Mouse (Mus musculus) heart, adult 18-20 months (tissue): ENCODE results near the gene Ankfy1. TPM values are rescaled to one million over a fixed set of nuclear protein-coding genes. Genes with fewer than 3 reads are reported as not detected.
"Not testable (repeated sequence)": the region's sequence is repeated elsewhere in the genome, so short reads cannot be mapped to it uniquely, and the experiment has no call there.

Source experiments
- DNase-seq, 2 experiments: peaks; one replicate each; pipeline ENCODE4 v3.0.0; 2021 to 2022; ENCODE audit warnings: mixed read lengths in 1 of 2
- total RNA-seq, 2 experiments: library from RNA; stranded (reverse); gene quantifications; 2 replicates each; pipeline ENCODE4 v1.2.3; 2021

Ankfy1 gene
- total RNA-seq, 2 experiments from 2014 or later: 15.3 to 16.6 TPM

DNA sequence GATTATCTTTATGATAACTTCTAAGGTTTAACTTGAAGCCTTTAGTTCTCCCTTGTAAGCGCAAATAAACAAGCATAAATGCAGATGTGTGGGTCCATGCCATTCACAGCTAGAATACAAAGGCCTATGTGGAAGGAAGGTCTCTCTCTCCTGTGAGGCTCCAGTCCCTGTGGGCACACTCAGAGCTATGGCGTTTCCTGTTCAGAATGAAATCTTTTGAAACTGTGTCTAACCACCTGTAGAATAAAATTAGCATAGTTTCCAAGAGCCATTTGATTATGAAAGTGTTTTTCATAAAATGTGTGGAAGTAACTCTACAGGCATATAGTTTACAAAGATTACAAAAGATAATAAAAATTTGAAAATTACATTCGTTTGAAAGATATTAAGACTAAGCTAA, 28.4 kb downstream of the Ankfy1 start:
- DNase-seq: no peak

DNA sequence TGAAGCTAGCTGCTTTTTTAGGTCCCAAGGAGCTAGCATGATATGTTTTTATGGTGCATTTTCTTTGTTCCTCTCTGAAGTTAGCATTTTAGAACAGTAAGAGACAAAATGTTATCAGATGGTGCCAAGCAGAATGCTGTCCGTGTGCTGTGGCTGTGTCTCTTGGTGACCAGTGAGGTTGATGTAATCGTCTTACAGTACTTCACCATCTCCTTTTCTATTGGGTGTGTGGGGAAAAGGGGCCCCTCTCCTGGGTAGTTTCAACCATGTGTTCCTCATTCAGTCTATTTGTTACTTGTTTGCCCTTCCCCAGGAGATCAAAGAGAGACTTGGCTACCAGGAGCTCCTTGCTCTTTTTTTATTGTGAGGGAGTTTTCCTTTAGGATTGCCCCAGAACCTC, 33.4 kb downstream of the Ankfy1 start:
- no peak for DNase-seq

DNA sequence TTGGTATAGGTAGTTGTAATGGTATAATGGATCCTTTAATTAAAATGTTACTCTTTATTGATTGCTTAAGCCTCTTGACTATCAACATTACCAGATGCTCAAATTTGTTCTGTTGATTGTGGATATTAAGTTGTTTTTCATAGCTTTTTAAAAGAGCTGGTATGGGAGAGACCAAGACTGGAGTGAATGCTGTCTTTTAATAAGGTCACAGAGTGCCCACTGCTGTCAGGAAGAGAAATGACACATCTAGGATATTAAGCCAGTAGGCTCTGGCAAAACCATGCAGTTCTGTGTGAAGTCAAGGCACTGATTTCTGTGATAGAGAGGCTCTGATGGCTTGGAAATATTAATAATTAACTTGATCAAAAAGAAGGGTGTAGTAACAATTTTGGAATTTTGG, 34.1 kb downstream of the Ankfy1 start:
- DNase-seq: peak; percentile 14 to 30

DNA sequence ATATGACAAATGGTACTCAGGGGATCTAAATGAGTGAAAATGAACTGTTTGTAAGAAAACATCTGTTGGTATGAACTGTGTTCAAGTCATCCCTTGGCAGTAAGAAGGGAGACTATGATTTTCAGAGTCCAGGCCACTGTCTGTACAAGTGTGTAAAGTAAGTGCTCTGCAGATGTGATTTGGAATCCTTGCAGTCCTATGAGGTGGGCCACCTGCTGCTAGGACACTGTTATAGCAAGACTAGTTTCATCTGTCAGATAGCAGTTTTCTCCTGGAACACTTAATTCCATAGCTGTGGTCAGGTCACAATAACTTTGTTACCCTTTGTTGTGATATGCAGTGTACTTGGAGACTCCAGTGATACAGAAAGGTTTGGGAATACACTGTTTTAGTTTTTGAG, 36.2 kb downstream of the Ankfy1 start:
- peak in 1 of 2 experiments; percentile 24 for DNase-seq

DNA sequence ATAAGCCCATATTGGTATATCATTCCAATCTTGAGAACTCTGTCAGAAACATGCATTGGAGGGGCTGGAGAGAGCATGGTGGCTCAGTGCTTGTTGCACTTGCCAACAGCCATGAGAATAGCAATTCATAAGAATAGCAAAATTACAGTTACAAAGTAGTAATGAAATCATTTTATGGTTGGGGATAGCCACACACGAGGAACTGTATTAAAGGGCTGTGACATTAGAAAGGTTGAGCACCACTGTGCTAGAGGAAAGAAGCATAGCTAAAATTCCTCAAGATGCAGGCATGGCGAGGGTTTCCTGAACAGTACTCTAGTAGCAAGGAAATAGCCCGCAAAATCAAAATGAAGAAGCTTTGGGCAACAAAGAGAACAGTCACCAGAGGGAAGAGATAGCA, 43.9 kb downstream of the Ankfy1 start:
- DNase-seq: no peak

DNA sequence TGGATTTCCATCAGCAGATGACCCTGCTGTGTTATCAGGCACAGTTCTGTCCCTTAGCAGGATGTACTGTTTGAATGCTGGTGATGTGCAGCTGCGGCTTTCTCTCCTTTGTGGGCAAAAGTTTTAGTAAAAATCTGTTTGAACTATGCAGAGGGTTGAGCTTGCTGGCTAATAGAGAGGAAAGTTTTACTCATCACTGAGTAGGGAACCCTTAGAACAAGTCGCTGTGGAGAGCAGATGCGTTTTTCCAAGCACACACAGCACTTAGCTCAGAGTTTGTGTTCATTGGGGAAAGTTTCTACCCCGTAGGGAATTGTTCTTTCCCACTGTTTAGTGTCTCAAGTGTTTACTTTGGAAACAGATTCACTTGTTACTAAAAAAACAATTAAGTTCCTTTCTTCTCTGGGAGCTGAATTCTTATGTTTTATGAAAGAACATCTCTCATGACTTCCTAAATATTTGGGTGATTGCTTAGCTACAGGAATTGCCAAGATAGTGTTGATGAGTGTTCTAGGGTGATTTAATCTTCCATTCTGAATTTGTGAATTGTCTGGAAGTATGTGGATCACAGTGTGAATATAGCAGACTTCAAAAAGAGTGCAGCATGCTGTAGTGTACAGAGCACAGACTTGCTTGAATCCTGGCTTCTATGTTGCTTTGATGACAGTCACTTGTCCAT, 45.2 kb downstream of the Ankfy1 start:
- peak; percentile 64 to 79 for DNase-seq

DNA sequence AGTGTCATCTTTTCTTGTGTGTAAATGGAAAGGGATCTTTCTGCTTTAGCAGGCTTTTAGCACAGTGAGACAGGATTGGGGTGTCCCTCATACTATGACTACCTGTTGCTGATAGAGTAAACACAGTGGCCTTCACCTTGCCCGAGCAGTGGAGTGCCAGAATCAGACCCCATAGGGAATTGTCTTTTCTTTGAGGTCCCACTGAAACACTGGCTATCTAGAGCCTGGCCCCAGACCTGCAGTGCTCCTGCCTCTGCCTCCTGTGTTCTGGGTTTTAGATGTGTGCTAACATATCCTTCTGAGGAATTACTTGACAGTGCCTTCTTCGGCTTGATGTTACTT, 45.7 kb downstream of the Ankfy1 start:
- peak in 1 of 2 experiments; percentile 23 for DNase-seq

DNA sequence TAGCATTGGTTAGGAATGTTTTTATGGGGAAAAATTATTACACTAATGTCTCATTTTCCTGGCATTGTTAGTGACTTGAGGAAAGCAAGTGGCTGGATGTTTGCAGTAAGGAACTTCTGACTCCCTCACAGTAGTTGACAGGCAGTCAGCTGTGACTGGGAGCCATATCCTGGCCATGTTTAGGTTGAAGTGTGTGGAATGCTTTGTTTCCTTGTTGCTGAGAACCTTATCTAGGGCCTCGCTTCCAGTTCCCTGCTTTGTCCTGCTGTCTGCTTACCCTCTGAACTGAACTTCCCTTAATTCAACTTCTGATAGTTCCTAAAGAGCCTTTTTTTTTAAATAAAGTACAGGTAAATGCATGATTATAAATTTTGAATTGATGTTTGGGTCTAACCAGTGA, 46.5 kb downstream of the Ankfy1 start:
- DNase-seq: peak in 1 of 2 experiments; percentile 9

DNA sequence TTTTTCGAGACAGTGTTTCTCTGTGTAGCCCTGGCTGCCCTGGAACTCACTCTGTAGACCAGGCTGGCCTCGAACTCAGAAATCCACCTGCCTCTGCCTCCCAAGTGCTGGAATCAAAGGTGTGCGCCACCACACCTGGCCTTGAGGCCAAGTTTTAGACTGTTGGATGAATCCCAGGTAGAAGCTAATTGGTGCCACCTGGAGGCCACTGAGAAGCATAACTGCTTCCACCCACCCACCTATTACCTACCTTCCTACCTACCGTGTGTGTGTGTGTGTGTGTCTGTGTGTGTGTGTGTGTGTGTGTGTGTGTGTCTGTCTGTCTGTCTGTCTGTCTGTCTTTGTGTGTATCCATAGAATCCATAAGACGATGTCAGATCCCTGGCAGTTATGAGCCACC, 47.7 kb downstream of the Ankfy1 start:
- DNase-seq: peak in 1 of 2 experiments; percentile 15

DNA sequence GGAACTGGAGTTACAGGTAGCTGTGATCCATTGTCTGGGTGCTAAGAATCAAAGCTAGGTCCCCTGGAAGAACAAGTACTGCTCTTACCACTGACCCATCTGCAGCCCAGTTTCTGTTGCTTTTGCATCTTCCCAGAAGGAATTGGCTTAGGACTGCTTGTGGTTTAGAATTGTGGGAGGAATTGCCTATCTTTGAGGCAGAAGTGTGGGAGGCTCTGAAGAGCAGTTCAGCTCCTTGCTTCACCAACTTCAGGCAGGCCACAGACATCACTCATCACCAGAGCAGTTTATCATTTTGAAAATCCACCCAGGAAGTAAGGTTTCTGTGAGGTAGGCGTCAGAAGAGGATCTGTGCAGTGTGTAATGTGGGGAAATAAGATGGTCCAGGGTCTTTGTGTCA, 49.2 kb downstream of the Ankfy1 start:
- DNase-seq: no peak

DNA sequence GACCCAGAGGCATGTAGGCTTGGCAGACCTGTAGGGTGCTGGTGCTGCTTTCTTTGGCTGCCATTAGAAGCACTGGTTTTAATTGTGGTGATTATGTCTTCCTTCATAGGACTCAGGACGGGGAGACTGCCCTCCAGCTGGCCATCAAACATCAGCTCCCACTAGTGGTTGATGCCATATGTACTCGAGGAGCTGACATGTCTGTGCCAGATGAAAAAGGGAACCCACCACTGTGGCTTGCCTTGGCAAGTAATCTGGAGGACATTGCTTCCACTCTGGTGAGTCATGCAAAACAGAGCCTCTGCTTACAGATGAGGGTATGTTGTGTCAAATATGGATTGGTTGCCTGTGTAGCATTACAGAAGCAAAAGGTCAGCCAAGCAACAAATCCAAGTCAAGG, 62.1 kb downstream of the Ankfy1 start:
- DNase-seq: peak; percentile 20 to 21

DNA sequence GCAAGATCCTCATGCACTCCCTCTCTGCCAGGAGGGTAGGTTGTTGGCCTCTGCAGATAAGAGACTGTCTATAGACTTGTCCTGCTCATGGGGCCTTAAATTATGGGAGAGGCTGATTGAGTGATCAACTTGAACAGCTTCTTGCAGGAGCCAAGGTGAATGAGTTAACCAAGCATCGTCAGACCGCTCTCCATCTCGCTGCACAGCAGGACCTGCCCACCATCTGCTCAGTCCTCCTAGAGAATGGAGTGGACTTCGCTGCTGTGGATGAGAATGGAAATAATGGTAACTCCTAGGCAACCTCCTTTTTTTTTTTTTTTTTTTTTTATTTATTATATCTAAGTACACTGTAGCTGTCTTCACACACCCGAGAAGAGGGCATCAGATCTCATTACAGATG, 68.5 kb downstream of the Ankfy1 start:
- DNase-seq: no peak

DNA sequence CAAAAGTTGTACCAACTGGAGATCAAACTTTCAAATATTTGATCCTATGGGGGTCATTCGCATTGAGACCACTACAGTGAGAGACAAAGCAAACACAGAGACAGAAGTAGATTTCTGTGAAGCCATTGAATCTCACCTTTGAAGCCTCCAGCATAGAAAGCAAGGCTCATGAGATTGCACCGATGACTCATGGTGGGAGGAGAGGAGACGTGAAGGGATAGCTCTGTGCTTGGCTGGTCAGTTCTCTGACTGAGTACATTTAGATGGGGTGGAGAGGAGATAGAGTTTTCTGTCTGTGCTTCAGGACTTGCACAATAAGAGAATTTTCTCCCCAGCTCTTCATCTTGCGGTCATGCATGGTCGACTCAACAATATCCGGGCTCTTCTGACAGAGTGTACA, 69.8 kb downstream of the Ankfy1 start:
- DNase-seq: no peak

DNA sequence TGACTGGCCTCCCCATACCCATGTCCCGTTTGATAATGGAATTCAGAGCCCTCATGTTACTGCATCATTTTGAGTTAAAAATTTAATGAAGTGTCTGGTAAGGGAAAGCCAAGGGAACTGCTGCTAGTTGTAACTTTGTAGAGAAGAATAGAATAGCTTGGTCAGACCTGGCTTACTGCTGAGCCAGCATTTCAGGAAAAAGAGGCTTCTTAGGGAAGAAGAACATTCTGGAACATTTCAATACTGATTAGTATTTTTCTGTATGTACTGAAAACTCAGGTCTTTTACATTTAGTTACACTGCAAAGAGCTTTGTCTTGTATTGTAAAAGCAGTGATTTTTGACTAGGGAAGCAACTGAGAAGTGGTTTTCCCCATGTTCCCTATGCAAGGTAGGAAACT, 71.0 kb downstream of the Ankfy1 start:
- no peak for DNase-seq

DNA sequence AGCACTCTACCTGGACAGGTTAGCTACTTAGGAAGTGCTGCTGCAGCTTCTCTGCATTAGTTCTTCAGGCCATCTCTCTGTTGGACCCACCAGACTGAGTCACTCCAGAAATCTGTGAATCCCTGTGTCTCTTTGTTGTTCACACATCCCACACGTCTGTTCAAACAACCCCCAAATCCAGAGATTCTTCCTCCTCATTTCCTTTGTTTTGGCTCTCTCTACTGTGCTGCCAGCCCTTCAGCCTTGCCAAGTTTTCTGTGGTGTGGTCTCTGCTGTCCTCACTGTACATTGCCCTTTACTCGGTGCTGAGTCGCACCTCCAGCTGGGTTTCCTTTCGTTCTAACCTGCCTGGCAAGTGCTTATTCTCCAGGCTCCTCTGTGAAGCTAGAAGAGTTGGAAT, 74.5 kb downstream of the Ankfy1 start:
- DNase-seq: no peak

DNA sequence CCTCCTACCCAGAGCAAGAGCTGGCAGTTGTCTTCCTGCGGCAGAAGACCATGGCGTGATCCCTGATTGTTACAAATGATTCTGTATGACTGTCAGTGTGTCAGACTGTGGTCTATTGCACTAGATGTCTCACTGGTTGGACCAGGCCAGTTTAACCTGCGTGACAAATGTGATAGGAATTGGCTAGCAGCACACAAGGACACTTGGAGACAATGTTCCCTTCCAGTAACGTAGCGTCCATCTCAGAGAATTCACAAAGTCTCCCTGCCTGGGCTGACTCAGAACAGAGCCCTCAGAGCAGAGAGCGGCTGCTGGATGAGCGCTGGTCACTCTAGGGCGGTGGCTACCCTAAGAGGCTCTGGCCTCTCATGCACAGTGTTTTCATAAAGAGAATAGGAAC, 77.9 kb downstream of the Ankfy1 start:
- DNase-seq: no peak

DNA sequence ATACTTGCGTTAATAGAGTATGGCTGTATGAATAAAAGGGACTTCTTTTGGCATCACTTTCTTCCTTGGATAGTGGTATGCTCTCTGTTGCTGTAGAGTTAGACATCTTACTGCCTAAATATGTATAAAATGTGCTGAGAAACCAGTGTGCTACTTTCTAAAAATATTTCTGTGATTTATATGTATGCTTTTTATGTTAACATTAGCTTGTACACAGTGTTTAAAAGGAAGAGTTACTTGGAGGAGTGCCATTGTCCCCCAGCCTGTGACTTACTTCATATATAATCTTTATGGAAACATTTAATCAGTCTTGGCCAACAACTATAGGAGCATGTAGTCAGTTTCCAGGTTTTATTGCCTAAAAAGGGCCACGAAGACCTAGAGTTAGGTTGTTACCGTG, 79.3 kb downstream of the Ankfy1 start:
- DNase-seq: no peak

DNA sequence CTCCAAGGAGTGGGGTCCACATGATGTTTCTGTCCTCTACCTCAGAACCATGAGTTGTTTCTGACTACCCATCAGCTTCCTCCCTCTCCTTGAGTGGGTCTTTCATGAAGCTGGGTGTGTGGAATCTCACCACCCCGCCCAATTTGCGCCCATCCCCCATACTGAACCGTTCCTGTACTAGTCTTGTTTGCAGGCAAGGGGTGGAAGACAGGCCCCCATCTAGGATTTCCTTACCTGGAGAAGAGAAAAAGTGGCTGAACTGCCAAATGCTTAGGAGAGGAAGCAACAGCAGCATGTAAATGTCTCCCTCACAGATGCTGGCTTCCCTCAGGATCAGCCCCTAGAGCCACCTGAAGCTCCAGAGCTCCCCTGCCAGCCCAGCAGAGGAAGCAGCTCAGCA, 80.5 kb downstream of the Ankfy1 start:
- DNase-seq: no peak

DNA sequence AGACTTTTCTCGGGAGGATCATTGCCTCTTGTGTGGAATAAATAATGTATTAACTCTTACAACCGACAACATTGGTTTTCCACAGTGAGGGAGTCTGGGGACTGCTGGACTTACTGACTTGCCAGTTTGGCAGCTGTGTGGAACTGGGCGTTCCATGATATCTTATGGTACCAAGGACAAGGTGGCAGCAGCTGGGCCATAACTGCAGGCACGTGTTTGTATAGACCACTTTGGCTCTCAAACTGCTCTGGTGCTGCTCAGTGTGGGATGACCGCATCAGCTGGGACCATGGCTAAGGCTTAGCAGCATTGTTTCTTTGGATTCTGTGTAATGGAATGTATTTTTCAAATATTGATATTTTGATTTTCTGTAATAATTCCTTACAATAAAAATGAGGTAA, 81.0 kb downstream of the Ankfy1 start:
- DNase-seq: no peak

DNA sequence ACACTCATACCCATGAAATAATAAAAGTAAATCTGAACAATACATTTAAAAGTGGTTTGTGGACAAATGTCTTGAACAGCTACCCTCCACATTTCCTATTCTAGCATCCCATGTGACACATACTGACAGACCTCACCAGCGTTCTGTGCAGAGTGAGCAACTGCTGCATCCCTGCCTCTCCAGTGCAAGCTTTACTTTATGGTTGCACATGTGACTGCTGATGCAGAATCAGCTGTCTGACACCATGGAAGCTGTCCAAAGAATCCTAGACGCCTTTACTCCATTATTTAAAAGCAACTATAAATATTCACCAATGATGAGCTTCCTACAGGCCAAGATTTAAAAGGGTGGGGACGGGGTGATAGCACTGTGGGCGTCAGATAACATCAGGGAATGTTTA, 81.7 kb downstream of the Ankfy1 start:
- no peak for DNase-seq

DNA sequence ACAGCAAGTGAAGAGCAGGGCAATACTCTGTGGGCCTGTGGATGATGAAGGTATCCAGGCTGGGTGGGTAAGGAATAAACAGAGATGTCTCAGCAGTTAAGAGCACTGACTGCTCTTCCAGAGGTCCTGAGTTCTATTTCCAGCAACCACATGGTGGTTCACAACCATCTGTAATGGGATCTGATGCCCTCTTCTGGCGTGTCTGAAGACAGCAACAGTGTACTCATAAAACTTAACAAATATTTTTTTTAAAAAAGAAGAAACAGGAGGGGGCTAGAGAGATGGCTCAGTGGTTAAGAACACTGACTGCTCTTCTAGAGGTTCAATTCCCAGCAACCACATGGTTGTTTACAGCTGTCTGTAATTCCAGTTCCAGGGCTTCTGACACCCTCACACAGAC, 82.8 kb downstream of the Ankfy1 start:
- not testable (repeated sequence) for DNase-seq

DNA sequence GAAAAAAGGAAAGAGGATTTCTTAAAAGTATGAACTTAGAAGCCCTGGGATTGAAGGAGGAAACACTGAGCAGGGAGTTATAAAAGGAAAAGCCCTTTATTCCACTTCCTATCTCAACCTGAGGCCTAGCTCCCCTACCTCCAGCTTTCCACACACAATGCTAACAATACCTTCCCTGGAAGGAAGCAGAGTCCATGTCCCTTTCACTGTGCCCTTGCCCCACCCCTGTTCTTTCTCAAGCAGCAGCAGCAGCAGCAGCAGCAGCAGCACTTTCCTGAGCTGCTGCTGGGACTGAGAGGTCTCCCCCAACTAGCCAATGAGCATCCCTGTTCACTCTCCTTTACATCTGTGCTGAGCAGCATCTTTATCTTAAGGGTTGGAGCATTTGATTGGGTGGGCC, 89.2 kb downstream of the Ankfy1 start:
- DNase-seq: no peak

DNA sequence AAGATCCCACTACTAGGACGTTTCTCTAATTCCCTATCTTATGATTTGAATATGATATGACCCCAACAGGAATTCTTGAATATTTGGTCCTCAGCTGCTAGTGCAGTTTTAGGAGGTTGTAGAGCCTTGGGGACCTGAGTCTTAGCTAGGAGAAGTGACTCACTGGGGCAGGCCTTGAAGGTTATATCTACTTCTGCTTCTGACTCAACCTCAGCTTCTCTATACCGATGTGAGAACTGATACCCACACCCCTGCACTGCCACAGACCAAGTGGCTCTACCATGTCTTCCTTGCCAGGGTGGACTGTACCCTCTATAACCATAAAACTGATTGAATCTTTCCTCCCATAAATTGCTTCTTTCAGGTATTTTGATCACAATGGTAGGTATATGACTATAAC, 92.3 kb downstream of the Ankfy1 start:
- DNase-seq: no peak

DNA sequence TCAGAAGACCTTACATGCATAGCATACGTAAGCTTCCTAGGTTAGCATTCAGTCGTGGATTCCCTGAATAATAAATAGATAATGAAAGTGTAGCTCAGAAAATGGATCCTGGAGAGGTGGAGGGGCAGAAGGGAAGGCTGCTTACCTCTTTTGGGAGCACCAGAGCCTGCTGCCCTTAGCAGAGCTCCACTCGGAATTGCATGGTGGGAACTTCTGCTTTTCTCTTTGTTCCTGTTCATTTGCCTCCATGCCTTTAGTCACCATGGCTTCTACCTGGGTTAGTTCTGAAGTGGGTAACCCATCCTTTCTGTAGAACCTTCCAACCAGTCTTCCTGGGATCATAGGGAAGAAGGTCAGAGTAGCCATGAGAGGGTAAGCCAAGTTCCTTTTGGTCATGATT, 92.7 kb downstream of the Ankfy1 start:
- DNase-seq: no peak

DNA sequence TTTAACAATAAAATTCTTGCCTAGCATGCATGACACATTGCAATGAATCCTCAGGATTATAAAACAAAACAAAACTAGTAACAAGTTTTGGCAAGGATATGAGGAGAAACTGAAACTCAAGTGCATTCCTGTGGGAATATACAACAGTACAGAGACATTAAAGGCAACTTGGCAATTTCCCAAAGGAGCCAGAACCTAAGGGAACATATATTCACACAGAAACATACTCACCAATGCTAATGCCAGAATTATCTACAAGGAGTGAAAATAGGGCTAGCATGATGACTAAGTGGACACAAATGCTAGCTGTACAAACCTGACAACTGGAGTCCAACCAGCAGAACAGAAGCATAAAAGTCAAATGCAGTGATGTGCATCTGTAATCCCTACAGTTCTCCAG, 102.2 kb downstream of the Ankfy1 start:
- DNase-seq: no peak
